Mouse (Mus musculus) ZHBTc4 (cell line): Measurements from ENCODE around the gene Irx1.

Experiments
- DNase-seq: peaks from one replicate; pipeline ENCODE4 v3.0.0-alpha.2; 2011; ENCODE audit warnings: low read depth, low spot score

Irx1 gene

GRCm38 (mm10) chr13:71910361-71910760 is 53.2 kb downstream of the Irx1 start:
- DNase-seq: no peak
